Mouse (Mus musculus) liver, postnatal 0 days (tissue): ENCODE results near the gene Fasn. TPM values are rescaled to one million over a fixed set of nuclear protein-coding genes. Genes with fewer than 3 reads are reported as not detected.
"Not testable (repeated sequence)": the region's sequence is repeated elsewhere in the genome, so short reads cannot be mapped to it uniquely, and the experiment has no call there.

ENCODE experiments used
- ATAC-seq: fragments of 200-750 bp; cut with Nextera tagmentation; 2 replicates; pipeline ENCODE4 v1.8.0; 2017; ENCODE audit warnings: mild to moderate bottlenecking, moderate library complexity
- DNase-seq: peaks from one replicate; pipeline ENCODE4 v3.0.0-alpha.2; 2016
- H3K27ac ChIP-seq: fragments of 300-500 bp; sonication (generic); 2 replicates; pipeline ENCODE4 v1.5.1; 2014; ENCODE audit warnings: antibody characterized with exemption, moderate library complexity, mild to moderate bottlenecking, low read depth
- H3K27me3 ChIP-seq: fragments of 300-500 bp; sonication (generic); 2 replicates; pipeline ENCODE4 v1.6.1; 2014; ENCODE audit warnings: low read length, control low read depth, mixed read lengths; ENCODE audit not compliant: insufficient read depth
- H3K36me3 ChIP-seq: fragments of 300-500 bp; sonication (generic); replicated peaks from 2 replicates; pipeline ENCODE4 v1.6.1; 2014; ENCODE audit warnings: mild to moderate bottlenecking, control low read depth, low read length, moderate library complexity, mixed read lengths; ENCODE audit not compliant: insufficient read depth
- H3K4me1 ChIP-seq: fragments of 300-500 bp; sonication (generic); 2 replicates; pipeline ENCODE4 v1.6.1; 2014; ENCODE audit warnings: antibody characterized with exemption, mild to moderate bottlenecking, control low read depth; ENCODE audit not compliant: insufficient read depth
- H3K4me2 ChIP-seq: fragments of 300-500 bp; sonication (generic); 2 replicates; pipeline ENCODE4 v1.6.1; 2014; ENCODE audit warnings: low read depth, mild to moderate bottlenecking, low read length, moderate library complexity, mixed read lengths
- H3K4me3 ChIP-seq: fragments of 300-500 bp; sonication (generic); 2 replicates; pipeline ENCODE4 v1.5.1; 2014; ENCODE audit warnings: low read depth, low read length
- H3K9ac ChIP-seq: fragments of 300-500 bp; sonication (generic); replicated peaks from 2 replicates; pipeline ENCODE4 v1.6.1; 2014; ENCODE audit warnings: mild to moderate bottlenecking, moderate library complexity
- H3K9me3 ChIP-seq: fragments of 300-500 bp; sonication (generic); 2 replicates; pipeline ENCODE4 v1.6.1; 2016; ENCODE audit warnings: mild to moderate bottlenecking, control low read depth, low read length, mixed read lengths
- CTCF ChIP-seq: sonication (generic); IDR thresholded peaks from 2 replicates; pipeline ENCODE4 v1.5.1; 2016; ENCODE audit warnings: antibody characterized with exemption, low read depth
- EP300 ChIP-seq: IDR thresholded peaks from 2 replicates; pipeline ENCODE4 v1.6.1; 2016; ENCODE audit warnings: antibody characterized with exemption, low read depth, mild to moderate bottlenecking
- WGBS: fragments of 180-500 bp; shearing (Covaris S2); extraction: QIAGEN DNeasy Blood & Tissue Kit; methylation state at CpG from one replicate; pipeline ENCODE4 v1.1.7; 2014; ENCODE audit not compliant: insufficient replicate concordance; 5-methylcytosine and 5-hydroxymethylcytosine counted together
- polyA plus RNA-seq: library from polyadenylated mRNA; unstranded; fragments of >200 nt; fragmentation: Nextera tagmentation; extraction: Ambion mirVana; gene quantifications from 2 replicates; pipeline ENCODE4 v1.2.1, GENCODE M21; 2015

The Fasn gene
- polyA plus RNA-seq, 1 experiment from 2014 or later: 3.9 TPM

DNA sequence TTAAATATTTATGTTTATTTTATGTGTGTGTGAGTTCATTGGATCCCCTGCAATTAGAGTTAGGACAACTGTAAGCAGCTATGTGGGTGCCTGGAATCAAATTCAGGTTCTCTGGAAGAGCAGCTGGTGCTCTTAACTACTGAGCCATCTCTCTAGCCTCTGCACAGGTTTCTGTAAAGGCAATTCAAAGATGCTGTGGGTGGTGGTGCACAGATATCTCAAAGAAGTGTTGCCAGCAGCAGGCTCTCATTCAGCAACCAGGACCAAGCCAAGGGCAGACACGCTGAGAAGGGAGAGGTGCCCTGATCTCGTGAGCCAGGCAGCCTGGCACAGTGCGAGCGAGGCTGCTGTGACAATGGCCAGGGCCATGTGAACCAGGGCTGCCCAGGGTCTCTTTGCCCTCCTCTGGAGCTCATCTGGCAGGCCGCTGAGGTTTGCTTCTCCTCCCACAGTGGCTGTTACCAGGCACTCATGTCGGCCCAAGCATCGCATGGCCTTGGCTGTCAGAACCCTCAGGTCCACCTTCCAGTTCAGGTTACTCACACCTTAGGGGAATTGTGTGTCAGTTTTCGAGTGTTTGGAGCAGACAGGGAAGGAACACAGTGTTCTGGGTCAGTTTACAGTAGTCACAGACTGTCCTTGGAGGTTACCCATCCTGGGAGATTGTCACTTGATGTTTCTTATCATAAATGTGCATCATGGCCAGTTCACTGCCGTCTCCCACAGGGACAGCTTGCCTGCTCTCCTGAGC lies 22.6 kb upstream of the Fasn start:
- DNase-seq: no peak
- Histone ChIP-seq H3K4me2 (no peak overlapping the region), H3K9me3 (no peaks in the 10 kb centered on the region), H3K27ac (no peak overlapping the region), H3K27me3 (no peaks in the 10 kb centered on the region), H3K9ac (no peak overlapping the region), H3K4me3 (no peak overlapping the region), H3K36me3 (no peaks in the 10 kb centered on the region), H3K4me1 (peaks cover 15% of the 10 kb centered on the region)
- WGBS: 76% methylated on average over 9 of the region's 9 CpGs
- no peak for ATAC-seq
- TF ChIP-seq CTCF: no peak

GRCm38 (mm10) chr11:120844329-120844728 lies 20.0 kb upstream of the Fasn start:
- Histone ChIP-seq H3K27ac (no peak overlapping the region), H3K4me1 (no peaks in the 10 kb centered on the region), H3K4me3 (no peak overlapping the region), H3K27me3 (no peaks in the 10 kb centered on the region), H3K9me3 (no peaks in the 10 kb centered on the region), H3K9ac (no peak overlapping the region), H3K4me2 (no peak overlapping the region), H3K36me3 (no peaks in the 10 kb centered on the region)
- ATAC-seq (no peak), DNase-seq (no peak)
- TF ChIP-seq EP300 (no peak), CTCF (no peak)
- 86% methylated on average over 4 of the region's 4 CpGs for WGBS

DNA sequence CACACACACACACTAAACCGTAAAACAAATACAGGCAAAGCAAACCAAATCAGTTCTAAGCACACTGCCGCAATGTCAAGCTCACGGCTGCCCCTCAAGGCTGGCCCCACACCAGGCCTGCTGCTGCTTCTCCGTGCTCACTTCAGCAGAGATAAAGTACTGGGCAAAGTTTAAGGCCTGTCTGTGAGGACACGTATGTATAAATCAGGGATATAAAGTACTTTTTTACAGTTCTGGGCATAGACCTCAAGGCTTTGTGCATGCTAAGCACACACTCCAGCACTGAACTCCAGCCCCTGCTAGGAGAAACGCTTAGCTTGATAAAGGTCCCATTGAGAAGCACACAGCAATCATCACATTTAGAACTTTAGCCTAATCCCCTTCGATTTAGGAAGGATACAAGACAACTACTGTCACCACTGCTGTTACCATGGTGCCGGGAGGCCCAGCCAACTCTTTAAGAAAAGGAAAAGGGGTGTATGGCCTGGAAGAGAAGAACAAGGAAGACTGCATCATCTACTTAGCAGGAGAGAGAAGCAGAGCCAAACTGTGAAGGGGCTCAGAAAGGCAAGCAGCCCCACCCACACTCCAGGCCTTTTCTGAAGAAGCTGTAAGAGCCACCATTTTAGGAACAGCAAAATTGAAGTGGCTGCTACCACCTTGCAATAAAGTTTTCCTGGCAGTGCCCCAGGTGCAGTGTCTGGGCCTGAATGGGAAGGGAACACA lies 9.4 kb upstream of the Fasn start:
- Histone ChIP-seq H3K36me3 (no peaks in the 10 kb centered on the region), H3K9ac (no peak overlapping the region), H3K4me3 (no peak overlapping the region), H3K27ac (no peak overlapping the region), H3K27me3 (no peaks in the 10 kb centered on the region), H3K9me3 (no peaks in the 10 kb centered on the region), H3K4me2 (no peak overlapping the region), H3K4me1 (peaks cover 16% of the 10 kb centered on the region)
- ATAC-seq (peak; percentile 29; the same call in 1 of the 2 replicates), DNase-seq (no peak)
- WGBS: 56% methylated on average over 8 of the region's 8 CpGs
- TF ChIP-seq EP300 (no peak), CTCF (no peak)

DNA sequence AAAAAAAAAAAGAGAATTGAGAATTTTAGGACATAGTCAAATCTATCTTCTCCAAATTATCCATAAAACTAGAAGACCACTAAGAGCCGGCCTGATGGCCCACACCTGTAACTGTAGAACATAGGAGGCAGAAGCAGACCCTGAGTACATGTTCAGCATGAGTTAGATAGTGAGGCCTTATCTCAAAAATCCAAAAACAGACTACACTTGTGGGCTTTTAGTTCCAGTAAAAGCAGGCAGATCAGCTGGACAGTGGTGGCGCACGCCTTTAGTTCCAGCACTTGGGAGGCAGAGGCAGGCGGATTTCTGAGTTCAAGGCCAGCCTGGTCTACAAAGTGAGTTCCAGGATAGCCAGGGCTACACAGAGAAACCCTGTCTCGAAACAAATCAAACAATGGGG lies 8.6 kb upstream of the Fasn start:
- H3K4me2 ChIP-seq, H3K27ac ChIP-seq, H3K27me3 ChIP-seq, H3K9me3 ChIP-seq, ATAC-seq, H3K4me3 ChIP-seq, H3K36me3 ChIP-seq, DNase-seq, H3K9ac ChIP-seq: not testable (repeated sequence)
- peaks cover 16% of the 10 kb centered on the region for H3K4me1 ChIP-seq
- WGBS: 70% methylated on average over 5 of the region's 5 CpGs

DNA sequence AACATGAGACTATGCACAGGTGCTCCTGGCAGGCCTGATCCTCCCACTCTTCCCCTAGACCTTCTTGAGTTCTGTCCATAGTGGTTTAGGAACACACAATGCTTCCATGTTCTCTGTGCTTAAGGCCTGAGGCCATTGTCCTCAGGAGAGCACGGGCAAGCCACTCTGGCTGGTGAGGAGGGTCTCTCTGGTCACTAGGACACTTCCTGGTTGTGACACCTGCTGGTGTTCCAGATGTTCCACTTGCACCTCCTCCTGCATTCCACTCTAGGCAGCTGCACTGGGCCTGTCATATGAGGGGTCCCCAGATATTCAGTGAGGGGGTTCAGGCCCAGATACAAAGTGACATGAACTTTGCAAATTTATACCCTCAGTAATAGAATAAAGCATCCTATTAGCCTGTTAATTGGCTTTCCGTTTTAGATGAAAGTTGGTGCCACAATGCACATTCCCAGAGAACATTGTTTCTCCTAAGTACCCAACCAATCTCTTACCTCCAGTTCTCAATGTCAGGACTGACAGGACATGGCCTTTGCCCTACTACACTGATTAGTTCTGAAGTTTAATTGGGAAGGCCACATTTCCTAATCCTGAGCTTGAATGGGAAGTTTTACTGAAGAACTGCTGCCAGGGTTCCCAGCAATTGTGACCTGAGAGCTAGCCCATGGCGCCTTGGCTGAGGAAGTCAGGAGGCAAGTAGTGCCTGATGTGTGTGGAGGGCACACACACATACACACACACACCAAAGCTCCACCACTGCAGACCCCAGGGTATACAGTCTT lies 7.5 kb upstream of the Fasn start:
- Histone ChIP-seq H3K4me3 (no peak overlapping the region), H3K36me3 (no peaks in the 10 kb centered on the region), H3K9ac (no peak overlapping the region), H3K9me3 (no peaks in the 10 kb centered on the region), H3K4me1 (peaks cover 16% of the 10 kb centered on the region), H3K4me2 (no peak overlapping the region), H3K27me3 (no peaks in the 10 kb centered on the region), H3K27ac (peak overlapping the region; percentile 16; the same call in 1 of the 2 replicates)
- ATAC-seq (no peak), DNase-seq (no peak)
- WGBS: 79% methylated on average over 3 of the region's 3 CpGs
- no peak for TF ChIP-seq CTCF
- no peak for TF ChIP-seq EP300

DNA sequence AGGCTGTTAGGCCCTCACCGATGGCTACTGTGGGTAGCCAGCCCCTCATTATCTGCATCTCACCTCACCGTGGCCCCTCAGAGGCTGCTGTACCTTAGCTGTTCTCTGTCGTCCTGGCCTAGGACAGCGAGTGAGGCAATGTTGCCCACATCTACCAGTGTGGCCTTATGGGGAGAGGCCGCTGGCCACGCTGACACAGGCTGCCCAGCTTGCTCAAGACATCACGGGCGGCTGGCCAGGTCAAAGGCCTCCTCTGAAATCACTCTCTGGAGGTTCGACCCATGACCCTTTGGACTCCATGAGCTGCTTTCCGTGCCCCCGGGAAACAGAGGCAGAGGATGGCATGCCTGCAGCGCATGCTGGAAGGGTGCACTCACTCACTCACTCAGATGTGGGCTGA lies 6.3 kb upstream of the Fasn start:
- peak; percentile 87 for ATAC-seq
- no peak overlapping the region for H3K9ac ChIP-seq
- peak; percentile 76 for DNase-seq

More for the DNA sequence above, 6.3 kb upstream of the Fasn start:
- peak overlapping the region; percentile 36 for H3K27ac ChIP-seq
- H3K36me3 ChIP-seq: no peaks in the 10 kb centered on the region
- H3K4me2 ChIP-seq: no peak overlapping the region
- no peak for TF ChIP-seq EP300
- TF ChIP-seq CTCF: no peak
- H3K4me3 ChIP-seq: no peak overlapping the region
- WGBS: 63% methylated on average over 12 of the region's 12 CpGs
- H3K9me3 ChIP-seq: no peaks in the 10 kb centered on the region
- no peaks in the 10 kb centered on the region for H3K27me3 ChIP-seq
- peaks cover 16% of the 10 kb centered on the region for H3K4me1 ChIP-seq
